Mouse (Mus musculus) heart, adult 2 months (tissue): ENCODE measurements at regions not wholly inside any gene's neighbourhood (a gene's known extent, or its start where the extent isn't known, plus 50 kb on each side); places are given as distances from the start of the nearest gene placed in this dataset.

ENCODE experiments used
- DNase-seq, 2 experiments: peaks; one replicate each; pipeline ENCODE4 v3.0.0; 2021
- H3K27ac ChIP-seq: fragments of 200-600 bp; 2 replicates; pipeline ENCODE4 v1.8.1; 2022
- H3K27me3 ChIP-seq: fragments of 200-500 bp; 2 replicates; pipeline ENCODE4 v1.6.1; 2012; ENCODE audit warnings: mild to moderate bottlenecking, low read length, inconsistent platforms, mixed read lengths; ENCODE audit not compliant: control insufficient read depth, insufficient read depth
- H3K36me3 ChIP-seq: fragments of 200-500 bp; 2 replicates; pipeline ENCODE4 v1.6.1; 2012; ENCODE audit warnings: low read length, inconsistent platforms; ENCODE audit not compliant: control insufficient read depth, insufficient read depth
- H3K4me1 ChIP-seq: fragments of 200-500 bp; 2 replicates; pipeline ENCODE4 v1.6.1; 2011; ENCODE audit warnings: low read length; ENCODE audit not compliant: control insufficient read depth, insufficient read depth
- H3K4me3 ChIP-seq: fragments of 200-600 bp; 2 replicates; pipeline ENCODE4 v1.8.1; 2022
- H3K79me2 ChIP-seq: fragments of 200-500 bp; replicated peaks from 2 replicates; pipeline ENCODE4 v1.6.1; 2012; ENCODE audit warnings: mild to moderate bottlenecking, inconsistent platforms, low read length, moderate library complexity, mixed read lengths; ENCODE audit not compliant: control insufficient read depth, insufficient read depth
- H3K9ac ChIP-seq: fragments of 200-500 bp; 2 replicates; pipeline ENCODE4 v1.6.1; 2012; ENCODE audit warnings: low read depth, mild to moderate bottlenecking, control low read depth, inconsistent platforms, low read length, mixed read lengths
- CTCF ChIP-seq: fragments of 200-600 bp; IDR thresholded peaks from 2 replicates; pipeline ENCODE4 v1.8.1; 2022; ENCODE audit warnings: antibody characterized with exemption, mild to moderate bottlenecking, moderate library complexity
- EP300 ChIP-seq: fragments of 200-500 bp; IDR thresholded peaks from 2 replicates; pipeline ENCODE4 v1.6.1; 2011; ENCODE audit warnings: low read depth, low read length, control low read depth; ENCODE audit not compliant: insufficient read depth
- POLR2A ChIP-seq: fragments of 200-500 bp; IDR thresholded peaks from 2 replicates; pipeline ENCODE4 v1.6.1; 2011; ENCODE audit warnings: mild to moderate bottlenecking, low read depth, low read length, control low read depth; ENCODE audit not compliant: insufficient read depth
- WGBS: fragments of 180-500 bp; shearing (Covaris S2); methylation state at CpG from one replicate; pipeline ENCODE4 v1.1.7; 2018; 5-methylcytosine and 5-hydroxymethylcytosine counted together
- intact Hi-C: fragments of 180-260 bp; cut with DNase I; formaldehyde crosslinking; loops from one replicate; pipeline ENCODE4 v1.15.1; 2025

- WGBS: 79% methylated on average over 4 of the region's 4 CpGs
- Histone ChIP-seq H3K36me3 (no peaks in the 10 kb centered on the region), H3K27me3 (no peaks in the 10 kb centered on the region), H3K4me3 (no peak overlapping the region), H3K27ac (no peak overlapping the region), H3K4me1 (peaks cover 16% of the 10 kb centered on the region), H3K9ac (no peak overlapping the region), H3K79me2 (no peaks in the 10 kb centered on the region)
- TF ChIP-seq POLR2A (no peak), CTCF (no peak), EP300 (no peak)
- no peak for DNase-seq
- intact Hi-C loops: no loop called here
Measured at GRCm38 (mm10) chr3:37903021-37903420, 178.7 kb upstream of the Gm5148 start.

- H3K36me3 ChIP-seq: no peaks in the 10 kb centered on the region; the same call in none of the 2 replicates
- 52% methylated on average over 3 of the region's 3 CpGs for WGBS
- intact Hi-C loops: loop anchor here (5.0 kb wide), 2 partner anchors 80 to 140 kb away; no protein-coding TSS in a partner anchor
- no peak for DNase-seq
- TF ChIP-seq CTCF: no peak
- H3K27ac ChIP-seq: peak overlapping the region; percentile 52
- peaks cover 3% of the 10 kb centered on the region for H3K4me1 ChIP-seq
- H3K9ac ChIP-seq: no peak overlapping the region
- no peaks in the 10 kb centered on the region for H3K79me2 ChIP-seq
- no peaks in the 10 kb centered on the region for H3K27me3 ChIP-seq
- no peak overlapping the region for H3K4me3 ChIP-seq
Measured at GRCm38 (mm10) chr3:37897392-37897791, 173.1 kb upstream of the Gm5148 start.

GRCm38 (mm10) chr3:37896821-37897311 lies 172.6 kb upstream of the Gm5148 start:
- peak; percentile 62 to 70 for DNase-seq
- 5% methylated on average over 17 of the region's 17 CpGs for WGBS
- Histone ChIP-seq H3K4me1 (peaks cover 3% of the 10 kb centered on the region), H3K27ac (peak overlapping the region; percentile 64), H3K27me3 (no peaks in the 10 kb centered on the region), H3K9ac (peak overlapping the region; percentile 35), H3K4me3 (peak overlapping the region; percentile 27), H3K79me2 (no peaks in the 10 kb centered on the region), H3K36me3 (no peaks in the 10 kb centered on the region; the same call in none of the 2 replicates)
- TF ChIP-seq POLR2A (0 out of 2 replicates have a peak, but pooled peaks have one; percentile 42), CTCF (no peak), EP300 (peak; percentile 72; the same call in 1 of the 2 replicates)
- intact Hi-C loops: loop anchor here (5.0 kb wide), 2 partner anchors 80 to 140 kb away; no protein-coding TSS in a partner anchor

- Histone ChIP-seq H3K36me3 (no peaks in the 10 kb centered on the region; the same call in none of the 2 replicates), H3K4me3 (no peak overlapping the region), H3K4me1 (peaks cover 3% of the 10 kb centered on the region), H3K27me3 (no peaks in the 10 kb centered on the region), H3K79me2 (no peaks in the 10 kb centered on the region), H3K9ac (no peak overlapping the region), H3K27ac (peak overlapping the region; percentile 7)
- WGBS: 31% methylated on average over 2 of the region's 2 CpGs
- TF ChIP-seq CTCF: no peak
- no peak for TF ChIP-seq POLR2A
- no peak for TF ChIP-seq EP300
- intact Hi-C loops: no loop called here
- no peak for DNase-seq
Measured at GRCm38 (mm10) chr3:37894599-37894998, 170.3 kb upstream of the Gm5148 start.

- Histone ChIP-seq H3K27ac (no peak overlapping the region), H3K9ac (no peak overlapping the region), H3K27me3 (no peaks in the 10 kb centered on the region), H3K4me1 (peaks cover 3% of the 10 kb centered on the region), H3K4me3 (no peak overlapping the region), H3K79me2 (no peaks in the 10 kb centered on the region), H3K36me3 (no peaks in the 10 kb centered on the region; the same call in 1 of the 2 replicates)
- intact Hi-C loops: no loop called here
- DNase-seq: no peak
- 89% methylated on average over 1 of the region's 1 CpGs for WGBS
- TF ChIP-seq CTCF (no peak), EP300 (no peak), POLR2A (no peak)
Measured at GRCm38 (mm10) chr3:37890202-37890601, 165.9 kb upstream of the Gm5148 start.

- TF ChIP-seq POLR2A (no peak), EP300 (no peak), CTCF (no peak)
- H3K27me3 ChIP-seq: no peaks in the 10 kb centered on the region
- intact Hi-C loops: no loop called here
- H3K4me3 ChIP-seq: no peak overlapping the region
- H3K36me3 ChIP-seq: no peaks in the 10 kb centered on the region; the same call in 1 of the 2 replicates
- H3K27ac ChIP-seq: no peak overlapping the region; the same call in 1 of the 2 replicates
- WGBS: 49% methylated on average over 6 of the region's 6 CpGs
- DNase-seq: no peak
- peaks cover 1% of the 10 kb centered on the region for H3K4me1 ChIP-seq
- H3K9ac ChIP-seq: no peak overlapping the region
- no peaks in the 10 kb centered on the region for H3K79me2 ChIP-seq
Measured at GRCm38 (mm10) chr3:37888455-37888854, 164.2 kb upstream of the Gm5148 start.

- Histone ChIP-seq H3K27me3 (no peaks in the 10 kb centered on the region), H3K27ac (peak overlapping the region; percentile 38), H3K9ac (no peak overlapping the region), H3K79me2 (no peaks in the 10 kb centered on the region), H3K4me3 (no peak overlapping the region), H3K36me3 (no peaks in the 10 kb centered on the region; the same call in 1 of the 2 replicates), H3K4me1 (peaks cover 1% of the 10 kb centered on the region)
- peak in 1 of 2 experiments; percentile 11 for DNase-seq
- WGBS: 91% methylated on average over 3 of the region's 3 CpGs
- TF ChIP-seq EP300 (no peak), POLR2A (no peak), CTCF (no peak)
- intact Hi-C loops: no loop called here
Measured at GRCm38 (mm10) chr3:37887711-37888110, 163.4 kb upstream of the Gm5148 start.
